Mouse (Mus musculus) erythroblast, embryonic 14.5 days (primary cell): Measurements from ENCODE around the gene Ces5a. TPM values are rescaled to one million over a fixed set of nuclear protein-coding genes. Genes with fewer than 3 reads are reported as not detected.
"Not testable (repeated sequence)": the region's sequence is repeated elsewhere in the genome, so short reads cannot be mapped to it uniquely, and the experiment has no call there.

ENCODE experiments used
- H3K27me3 ChIP-seq: 2 replicates; pipeline ENCODE4 v1.6.1; 2012; ENCODE audit warnings: inconsistent platforms; ENCODE audit not compliant: control insufficient read depth
- H3K36me3 ChIP-seq: 2 replicates; pipeline ENCODE4 v1.6.1; 2012; ENCODE audit warnings: mild to moderate bottlenecking, inconsistent platforms; ENCODE audit not compliant: control insufficient read depth
- H3K4me1 ChIP-seq: 2 replicates; pipeline ENCODE4 v1.6.1; 2012; ENCODE audit warnings: inconsistent platforms; ENCODE audit not compliant: control insufficient read depth
- H3K4me3 ChIP-seq: replicated peaks from 2 replicates; pipeline ENCODE3; 2012; ENCODE audit warnings: moderate library complexity, mild to moderate bottlenecking, inconsistent platforms
- H3K9me3 ChIP-seq: 2 replicates; pipeline ENCODE4 v1.6.1; 2012; ENCODE audit warnings: low read length, inconsistent platforms, mixed read lengths; ENCODE audit not compliant: control insufficient read depth
- GATA1 ChIP-seq: IDR thresholded peaks from 2 replicates; pipeline ENCODE4 v1.6.1; 2012; ENCODE audit warnings: low read length, inconsistent platforms, mixed read lengths
- TAL1 ChIP-seq: IDR thresholded peaks from 3 replicates; pipeline ENCODE4 v1.6.1; 2012; ENCODE audit warnings: low read length, inconsistent platforms, mixed read lengths
- polyA plus RNA-seq: library from polyadenylated mRNA; stranded (reverse); fragments of >175 nt; gene quantifications from 2 replicates; pipeline ENCODE4 v1.2.3, GENCODE M21; 2012

Ces5a gene
- polyA plus RNA-seq, 1 experiment: not detected

GRCm38 (mm10) chr8:93563551-93563950 is 27.9 kb upstream of the Ces5a start:
- Histone ChIP-seq H3K4me3 (no peak overlapping the region), H3K36me3 (no peaks in the 10 kb centered on the region), H3K4me1 (no peaks in the 10 kb centered on the region), H3K9me3 (peaks cover 32% of the 10 kb centered on the region), H3K27me3 (no peaks in the 10 kb centered on the region)
- TF ChIP-seq TAL1 (no peak), GATA1 (no peak)

GRCm38 (mm10) chr8:93562557-93563210 is 27.1 kb upstream of the Ces5a start:
- Histone ChIP-seq H3K4me3 (no peak overlapping the region), H3K36me3 (no peaks in the 10 kb centered on the region), H3K27me3 (no peaks in the 10 kb centered on the region), H3K9me3 (peaks cover 24% of the 10 kb centered on the region), H3K4me1 (no peaks in the 10 kb centered on the region)
- TF ChIP-seq GATA1: no peak
- no peak for TF ChIP-seq TAL1

- H3K4me1 ChIP-seq: no peaks in the 10 kb centered on the region
- no peaks in the 10 kb centered on the region for H3K36me3 ChIP-seq
Measured at GRCm38 (mm10) chr8:93561271-93561670, 25.6 kb upstream of the Ces5a start.

GRCm38 (mm10) chr8:93559696-93560095 is 24.1 kb upstream of the Ces5a start:
- TF ChIP-seq GATA1 (no peak), TAL1 (no peak)
- Histone ChIP-seq H3K4me3 (no peak overlapping the region), H3K27me3 (no peaks in the 10 kb centered on the region), H3K9me3 (peaks cover 14% of the 10 kb centered on the region), H3K4me1 (no peaks in the 10 kb centered on the region), H3K36me3 (no peaks in the 10 kb centered on the region)

More at GRCm38 (mm10) chr8:93561271-93561670, 25.6 kb upstream of the Ces5a start:
- TF ChIP-seq GATA1 (no peak), TAL1 (no peak)
- Histone ChIP-seq H3K9me3 (peaks cover 12% of the 10 kb centered on the region; the same call in 1 of the 2 replicates), H3K27me3 (no peaks in the 10 kb centered on the region), H3K4me3 (no peak overlapping the region)

- Histone ChIP-seq H3K36me3 (no peaks in the 10 kb centered on the region), H3K4me3 (no peak overlapping the region), H3K27me3 (no peaks in the 10 kb centered on the region), H3K9me3 (peaks cover 7% of the 10 kb centered on the region), H3K4me1 (no peaks in the 10 kb centered on the region)
- TF ChIP-seq TAL1 (no peak), GATA1 (no peak)
Measured at GRCm38 (mm10) chr8:93502634-93503033, 33.0 kb downstream of the Ces5a start.

- Histone ChIP-seq H3K27me3 (no peaks in the 10 kb centered on the region), H3K36me3 (no peaks in the 10 kb centered on the region), H3K4me3 (no peak overlapping the region), H3K4me1 (no peaks in the 10 kb centered on the region), H3K9me3 (peaks cover 9% of the 10 kb centered on the region)
- TF ChIP-seq TAL1 (no peak), GATA1 (no peak)
Measured at GRCm38 (mm10) chr8:93499437-93499836, 36.2 kb downstream of the Ces5a start.

GRCm38 (mm10) chr8:93495330-93495729 is 40.3 kb downstream of the Ces5a start:
- no peaks in the 10 kb centered on the region for H3K36me3 ChIP-seq
- TF ChIP-seq GATA1: no peak
- TF ChIP-seq TAL1: no peak
- no peak overlapping the region for H3K4me3 ChIP-seq
- H3K4me1 ChIP-seq: no peaks in the 10 kb centered on the region
- no peaks in the 10 kb centered on the region for H3K27me3 ChIP-seq
- H3K9me3 ChIP-seq: peaks cover 10% of the 10 kb centered on the region

- no peak overlapping the region for H3K4me3 ChIP-seq
- H3K36me3 ChIP-seq: no peaks in the 10 kb centered on the region
- H3K9me3 ChIP-seq: peaks cover 2% of the 10 kb centered on the region; the same call in 1 of the 2 replicates
- H3K27me3 ChIP-seq: no peaks in the 10 kb centered on the region
- H3K4me1 ChIP-seq: no peaks in the 10 kb centered on the region
- TF ChIP-seq GATA1 (no peak), TAL1 (no peak)
Measured at GRCm38 (mm10) chr8:93488743-93489142, 46.9 kb downstream of the Ces5a start.

GRCm38 (mm10) chr8:93478211-93478610 is 57.4 kb downstream of the Ces5a start:
- Histone ChIP-seq H3K36me3 (no peaks in the 10 kb centered on the region), H3K4me1 (no peaks in the 10 kb centered on the region), H3K27me3 (no peaks in the 10 kb centered on the region), H3K9me3 (peaks cover 17% of the 10 kb centered on the region), H3K4me3 (no peak overlapping the region)
- TF ChIP-seq GATA1 (no peak), TAL1 (no peak)

- H3K27me3 ChIP-seq, H3K4me1 ChIP-seq, H3K36me3 ChIP-seq, H3K4me3 ChIP-seq: not testable (repeated sequence)
- H3K9me3 ChIP-seq: peaks cover 11% of the 10 kb centered on the region
Measured at GRCm38 (mm10) chr8:93469733-93470132, 65.9 kb downstream of the Ces5a start.
